Mouse (Mus musculus): ENCODE results near the gene Ccdc86.

- TF ChIP-seq CHD2 (IDR thresholded peaks at IDR 0.05; ENCODE audit: low read depth, low read length) (no peak), MAFK (IDR thresholded peaks at IDR 0.05; ENCODE audit: insufficient read depth, low read depth, low read length) (no peak), HCFC1 (IDR thresholded peaks at IDR 0.05; ENCODE audit: borderline replicate concordance, insufficient read depth, low read length) (no peak)
Measured at GRCm38 (mm10) chr19:10921058-10921457, 28.0 kb downstream of the Ccdc86 start.

Measured in ES-E14 (cell line).